Mouse (Mus musculus) B cell, adult 2 months (primary cell): ENCODE measurements around the gene Kdelc2.

ENCODE experiments used
- DNase-seq, 2 experiments: peaks; one replicate each; pipeline ENCODE4 v3.0.0; 2022

Kdelc2 gene

GRCm38 (mm10) chr9:53389109-53389508 lies 5.3 kb downstream of the Kdelc2 start:
- DNase-seq = no peak

DNA sequence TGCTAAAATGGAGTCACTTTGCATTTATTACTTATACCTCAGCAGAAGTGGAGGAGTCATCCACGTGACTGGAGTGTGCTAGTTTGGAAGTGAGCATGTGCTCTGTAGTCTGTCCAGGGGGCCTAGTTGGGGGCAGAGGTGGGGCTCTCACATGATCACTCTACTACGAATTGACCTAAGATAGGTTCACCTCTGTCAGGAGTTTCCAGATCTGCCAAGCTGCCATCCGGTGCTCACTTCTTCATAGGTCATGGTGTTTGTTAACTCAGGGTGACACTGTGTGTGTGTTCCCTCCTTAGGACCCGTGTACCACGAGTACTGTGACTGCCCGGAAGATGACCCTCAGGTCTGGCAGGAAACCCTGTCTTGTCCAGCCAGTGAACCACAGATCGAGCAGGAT lies 6.3 kb downstream of the Kdelc2 start:
- DNase-seq = no peak

GRCm38 (mm10) chr9:53397685-53398387 lies 14.0 kb downstream of the Kdelc2 start:
- DNase-seq = no peak

- peak; percentile 66 to 71 for DNase-seq
Measured at GRCm38 (mm10) chr9:53398388-53398700, 14.5 kb downstream of the Kdelc2 start.

- DNase-seq = no peak
Measured at GRCm38 (mm10) chr9:53399537-53399936, 15.7 kb downstream of the Kdelc2 start.

DNA sequence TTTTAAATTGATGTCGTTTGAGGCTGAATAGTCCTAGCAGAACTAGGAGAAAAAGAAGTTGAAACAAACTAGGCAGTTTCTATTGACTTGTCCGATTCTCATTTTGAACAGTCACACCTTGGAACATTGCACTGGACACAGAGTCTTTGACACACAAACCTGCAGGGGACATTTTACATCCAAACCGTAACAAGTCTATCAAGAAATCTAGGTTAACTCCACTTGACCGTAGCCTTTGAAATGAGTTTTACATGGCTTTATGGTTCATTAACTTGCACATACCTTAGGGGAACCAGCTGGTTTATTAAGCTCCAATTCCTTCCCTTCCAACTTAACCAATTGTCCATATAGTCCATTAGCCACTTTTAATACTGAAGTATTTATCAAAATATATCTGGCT lies 16.9 kb downstream of the Kdelc2 start:
- DNase-seq = no peak

DNA sequence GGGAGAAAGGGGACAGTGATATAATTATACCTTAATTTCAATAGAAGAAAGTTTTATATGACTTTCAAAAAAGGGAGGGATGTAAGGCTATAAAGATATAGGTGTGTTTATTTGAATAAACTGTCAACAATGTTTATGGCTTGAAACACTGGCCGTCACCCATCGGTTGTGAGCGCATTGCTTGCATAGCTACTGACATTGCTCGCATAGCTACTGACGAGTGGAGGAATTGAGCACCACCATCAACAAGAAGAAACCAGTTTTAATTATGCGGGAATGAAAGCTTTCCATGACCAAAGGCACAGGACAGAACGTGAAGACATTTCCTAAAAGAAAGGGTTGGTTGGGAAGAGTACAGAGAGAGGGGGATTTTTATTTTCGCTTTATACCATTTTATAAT lies 17.3 kb downstream of the Kdelc2 start:
- no peak for DNase-seq

DNA sequence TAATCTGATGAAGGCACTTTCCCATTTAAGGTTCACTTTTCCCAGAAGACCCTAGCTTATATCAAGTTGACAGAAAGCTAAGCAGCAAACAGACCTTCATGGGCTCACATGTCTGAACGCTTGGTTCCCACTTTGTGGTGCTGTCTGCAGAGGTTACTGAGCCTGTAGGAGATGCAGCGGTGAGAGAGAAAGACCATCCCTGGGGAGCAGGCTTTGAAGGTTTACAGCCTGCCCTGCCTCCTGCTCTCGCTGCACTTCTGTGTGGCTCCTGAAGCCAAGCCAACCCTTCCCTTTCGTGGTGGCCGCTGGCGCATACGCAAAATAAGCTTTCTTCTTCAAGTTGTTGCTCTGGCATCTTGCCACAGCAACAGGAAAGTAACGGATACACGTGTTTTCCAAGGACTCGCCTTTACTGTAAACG lies 18.5 kb downstream of the Kdelc2 start, which contains the start of gene 4930550C14Rik:
Gene 4930550C14Rik (plus strand): TSS at position 35 of the 421 bp plus-strand sequence.
- no peak for DNase-seq

- no peak for DNase-seq
Measured at GRCm38 (mm10) chr9:53402991-53403390, 19.2 kb downstream of the Kdelc2 start.

- no peak for DNase-seq
Measured at GRCm38 (mm10) chr9:53404050-53404752, 20.4 kb downstream of the Kdelc2 start.

- peak; percentile 75 to 84 for DNase-seq
Measured at GRCm38 (mm10) chr9:53404753-53405722, 21.2 kb downstream of the Kdelc2 start.

DNA sequence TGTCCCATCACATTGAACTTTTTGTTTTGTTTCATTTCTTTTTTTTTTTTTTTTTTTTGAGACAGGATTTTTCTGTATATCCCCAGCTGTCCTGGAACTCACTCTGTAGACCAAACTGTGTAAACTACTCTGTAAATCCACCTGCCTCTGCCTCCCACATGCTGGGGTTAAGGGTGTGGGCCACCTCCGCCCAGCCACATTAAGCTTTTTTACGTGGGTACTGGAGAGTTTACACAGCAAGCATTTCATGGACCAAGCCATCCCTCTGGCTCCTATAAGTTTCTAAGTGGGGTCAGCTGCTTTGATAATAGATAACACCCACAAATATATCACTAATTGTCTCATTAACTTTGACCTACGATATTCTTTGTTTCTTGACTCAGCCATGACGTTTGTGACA lies 24.7 kb downstream of the Kdelc2 start:
- DNase-seq = no peak

DNA sequence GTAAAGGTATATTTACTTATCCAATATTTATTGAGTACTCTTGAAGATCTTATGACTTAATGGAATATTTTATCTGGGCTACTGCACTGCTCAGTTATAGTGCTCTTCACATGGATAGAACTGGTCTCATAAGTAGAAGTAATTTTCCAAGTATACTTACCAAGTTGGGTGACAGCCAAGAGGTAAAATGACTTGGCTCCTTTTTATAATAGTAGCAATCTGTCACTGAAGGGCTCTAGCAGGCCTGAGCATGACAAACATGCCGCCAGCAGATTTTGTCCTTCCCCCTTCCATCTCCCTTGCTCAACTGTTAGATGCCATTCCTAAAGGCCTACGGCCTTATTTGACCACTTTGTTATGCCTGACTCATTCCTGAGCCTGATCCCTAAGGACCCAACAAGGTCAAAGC lies 25.1 kb downstream of the Kdelc2 start:
- DNase-seq = no peak

GRCm38 (mm10) chr9:53409427-53409826 lies 25.6 kb downstream of the Kdelc2 start:
- no peak for DNase-seq

GRCm38 (mm10) chr9:53422133-53422896 lies 38.5 kb downstream of the Kdelc2 start:
- DNase-seq = no peak

- DNase-seq = no peak
Measured at GRCm38 (mm10) chr9:53426726-53427125, 42.9 kb downstream of the Kdelc2 start.

DNA sequence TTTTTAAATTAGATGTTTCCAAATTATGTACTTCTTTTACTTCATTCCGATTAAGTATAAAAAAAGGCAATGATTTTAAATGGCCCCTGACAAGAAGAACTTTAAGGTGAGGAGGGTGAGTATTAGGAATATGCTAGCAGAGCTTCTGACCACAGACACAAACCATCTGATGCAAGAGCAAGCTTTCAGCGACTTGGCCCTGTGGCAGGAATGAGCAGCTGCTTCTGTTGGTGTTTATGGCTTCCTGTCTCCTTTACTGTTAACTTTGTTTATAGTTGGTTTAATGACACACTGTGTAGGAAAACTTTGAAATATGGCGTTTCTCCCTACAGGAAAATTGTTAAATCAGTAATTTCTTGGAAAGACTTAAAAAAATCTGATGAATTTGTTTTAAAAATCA lies 43.8 kb downstream of the Kdelc2 start:
- DNase-seq = no peak

DNA sequence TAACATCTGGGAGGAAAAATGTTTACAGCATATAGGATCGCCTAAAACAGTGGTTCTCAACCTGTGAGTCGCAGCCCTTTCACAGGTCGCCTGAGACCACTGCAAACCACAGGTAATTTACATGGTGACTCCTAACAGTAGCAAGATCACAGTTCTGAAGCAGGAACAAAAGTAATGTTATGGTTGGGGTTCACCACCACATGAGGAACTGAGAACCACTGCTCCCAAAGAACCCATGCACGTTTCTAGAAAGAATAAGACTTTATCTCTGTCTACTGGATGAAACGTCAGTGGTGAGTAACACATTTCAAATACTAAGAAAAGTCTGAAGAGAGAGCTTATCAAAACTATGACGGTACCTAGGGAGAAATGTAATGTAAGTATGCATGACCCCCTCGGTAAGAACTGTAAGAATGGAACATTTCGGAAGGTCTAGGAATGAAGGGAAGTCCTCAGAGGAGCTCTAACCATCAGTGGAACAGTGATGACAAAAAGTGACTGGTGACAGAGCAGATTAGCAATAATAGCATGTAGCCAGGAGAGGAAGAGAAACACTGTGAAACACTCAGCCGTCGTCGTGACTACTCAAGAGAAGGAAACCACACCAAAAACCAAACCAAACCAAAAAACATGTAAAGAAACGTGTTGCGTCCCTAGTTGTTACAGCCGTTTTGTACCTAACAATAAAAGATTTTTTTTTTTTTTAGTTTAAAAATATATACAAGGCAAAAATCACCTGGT lies 52.2 kb downstream of the Kdelc2 start:
- DNase-seq = no peak

DNA sequence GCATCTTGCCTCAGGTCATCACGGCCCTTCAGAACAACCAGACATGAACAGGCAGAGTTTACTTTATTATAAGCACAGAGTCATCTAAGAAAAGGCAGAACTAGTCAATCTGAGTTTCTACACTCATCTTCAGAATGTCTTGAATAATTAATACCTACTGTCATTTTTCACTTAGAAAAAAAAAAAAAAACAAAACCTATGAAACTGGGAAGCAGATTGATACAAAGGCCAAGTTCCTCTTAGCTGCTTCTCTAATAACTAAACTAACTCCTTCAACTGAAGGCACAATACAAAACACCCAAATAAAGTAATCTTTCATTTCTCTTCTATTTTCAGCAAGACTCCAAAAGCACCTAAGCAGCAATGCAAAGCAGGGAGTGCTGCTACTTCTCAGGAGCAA lies 66.8 kb downstream of the Kdelc2 start:
- no peak for DNase-seq
